Mouse (Mus musculus) olfactory bulb, adult 2 months (tissue): ENCODE data around the gene Mgmt.

ENCODE experiments used
- CTCF ChIP-seq: fragments of 200-500 bp; IDR thresholded peaks from 2 replicates; pipeline ENCODE4 v1.5.1; 2012; ENCODE audit warnings: low read depth, mild to moderate bottlenecking, low read length, moderate library complexity; ENCODE audit not compliant: insufficient read depth
- POLR2A ChIP-seq: fragments of 200-500 bp; IDR thresholded peaks from 2 replicates; pipeline ENCODE4 v1.6.1; 2012; ENCODE audit warnings: mild to moderate bottlenecking, low read depth, low read length, moderate library complexity; ENCODE audit not compliant: insufficient read depth

DNA sequence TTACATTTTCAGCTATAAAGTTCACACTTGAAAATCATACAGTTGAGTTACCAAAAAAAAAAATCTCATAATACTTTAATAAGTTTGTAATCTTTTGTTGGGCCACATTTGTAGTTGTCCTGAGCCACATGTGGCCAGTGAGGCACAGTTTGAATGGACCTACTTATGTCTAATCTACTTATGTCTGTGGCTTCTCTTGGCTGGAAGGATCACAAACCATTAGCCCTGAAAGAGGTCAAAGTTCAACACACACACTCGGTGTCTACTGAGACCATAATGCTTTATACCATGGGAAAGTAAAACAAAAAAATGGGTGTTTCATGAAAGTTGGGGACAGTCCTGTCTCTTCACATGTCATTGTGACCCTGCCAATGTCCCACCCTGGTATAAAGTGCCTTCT is 3.1 kb downstream of the Mgmt start:
- no peak for TF ChIP-seq POLR2A
- no peak for TF ChIP-seq CTCF
